Mouse (Mus musculus): ENCODE measurements around the gene Arl13b. TPM values are rescaled to one million over a fixed set of nuclear protein-coding genes. Genes with fewer than 3 reads are reported as not detected.

The Arl13b gene
- polyA plus RNA-seq (2015; fragmentation: Illumina TruSeq; extraction: RNeasy Lipid Tissue Mini Kit (QIAGEN cat#74804); ENCODE audit: low read depth, low replicate concordance): 10.2 TPM

GRCm38 (mm10) chr16:62846498-62847312 lies at the start of gene Arl13b:
Gene Arl13b, minus strand, starts transcription at chr16:62847040.

DNA sequence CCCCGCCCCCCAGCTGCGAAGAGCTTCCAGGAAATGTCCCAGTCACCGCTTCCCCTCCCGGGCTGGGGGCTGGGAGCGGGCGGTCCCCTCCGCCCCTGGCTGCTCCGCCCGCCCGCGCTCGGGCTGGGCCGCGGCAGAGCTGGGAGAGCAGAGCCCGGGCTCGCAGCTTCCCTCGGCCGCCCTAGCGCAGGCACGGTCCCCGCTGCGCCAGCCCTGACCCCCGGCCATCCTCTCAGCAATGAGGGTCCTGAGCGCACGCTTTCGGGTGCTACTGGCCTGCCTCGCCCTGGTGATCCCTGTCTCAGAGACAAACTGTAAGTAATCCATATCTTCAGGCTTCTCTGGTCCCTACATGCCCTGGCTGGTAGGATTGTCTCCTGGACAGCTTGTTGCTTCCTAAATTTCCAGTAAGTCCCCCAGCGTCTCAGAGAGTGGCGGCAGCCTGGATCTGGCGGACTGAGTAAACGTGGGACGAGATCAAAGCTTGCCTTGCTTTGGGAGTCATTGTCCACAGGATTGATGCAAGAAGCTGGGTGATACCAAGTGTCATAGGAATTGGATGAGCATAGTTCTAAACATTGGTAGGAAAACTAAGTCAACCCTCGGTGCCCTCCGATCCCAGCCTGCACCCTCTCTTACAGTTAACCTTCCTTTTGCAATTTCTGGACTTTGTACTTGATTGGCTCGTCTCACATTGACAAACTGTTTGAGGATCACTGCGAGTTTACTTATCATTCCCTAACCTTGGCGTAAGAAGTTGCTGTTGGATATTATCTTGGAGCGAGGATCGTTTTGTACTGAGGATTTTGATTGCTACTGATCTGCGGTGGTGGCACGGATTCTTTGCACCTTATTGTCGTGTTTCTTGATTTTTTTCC lies 7.6 kb upstream of the Arl13b start, which contains the start of gene Pros1:
TSS of gene Pros1 (plus strand) at position 117 of the 878 bp plus-strand sequence.

DNA sequence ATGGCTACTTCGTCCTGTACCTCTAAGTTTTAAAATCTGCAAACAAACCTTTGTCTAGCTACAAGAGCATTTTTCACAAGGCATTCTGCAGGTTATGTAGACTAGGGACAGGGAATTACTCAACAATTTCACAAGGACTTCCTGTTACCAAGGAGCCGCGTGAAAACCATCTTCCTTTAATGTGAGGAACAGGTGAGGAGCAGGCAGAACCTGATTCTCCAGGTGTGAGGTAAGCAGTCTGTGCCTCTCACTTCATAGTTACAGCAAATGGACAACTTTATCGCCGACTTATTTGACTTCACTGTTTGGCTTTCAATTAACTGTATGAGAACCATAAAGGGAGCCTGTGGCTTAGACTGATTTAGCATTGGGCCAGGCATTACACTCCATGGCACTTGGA lies 32.3 kb downstream of the Arl13b start, which contains the start of gene Stx19:
TSS of gene Stx19 (plus strand) at position 186 of the 400 bp plus-strand sequence.

GRCm38 (mm10) chr16:62786621-62787331 lies 60.1 kb downstream of the Arl13b start, which contains the start of gene Nsun3:
Gene Nsun3, minus strand, starts transcription at chr16:62786818.

Other genes with a start within 250 kb of the Arl13b start
- 9.5 TPM for gene Nsun3, start 60.2 kb downstream of the Arl13b start, polyA plus RNA-seq (2015; fragmentation: Illumina TruSeq; extraction: RNeasy Lipid Tissue Mini Kit (QIAGEN cat#74804); ENCODE audit: low read depth, low replicate concordance)
- not detected for gene Stx19, start 32.4 kb downstream of the Arl13b start, polyA plus RNA-seq (2015; fragmentation: Illumina TruSeq; extraction: RNeasy Lipid Tissue Mini Kit (QIAGEN cat#74804); ENCODE audit: low read depth, low replicate concordance)
- gene Pros1, start 7.3 kb upstream of the Arl13b start, polyA plus RNA-seq (2015; fragmentation: Illumina TruSeq; extraction: RNeasy Lipid Tissue Mini Kit (QIAGEN cat#74804); ENCODE audit: low read depth, low replicate concordance): 10.4 TPM

All from brain, adult 10 weeks (tissue).